Mouse (Mus musculus) midbrain, embryonic 13.5 days (tissue): ENCODE data around the gene Prkn. TPM values are rescaled to one million over a fixed set of nuclear protein-coding genes. Genes with fewer than 3 reads are reported as not detected.

ENCODE experiments used
- ATAC-seq: fragments of 200-750 bp; cut with Nextera tagmentation; 2 replicates; pipeline ENCODE4 v1.8.0; 2017; ENCODE audit warnings: mild to moderate bottlenecking, moderate TSS enrichment, moderate library complexity
- H3K27ac ChIP-seq: fragments of 300-500 bp; sonication (generic); 2 replicates; pipeline ENCODE4 v1.5.1; 2015; ENCODE audit warnings: inconsistent platforms, mild to moderate bottlenecking, moderate library complexity
- H3K27me3 ChIP-seq: fragments of 300-500 bp; sonication (generic); 2 replicates; pipeline ENCODE4 v1.6.1; 2015; ENCODE audit warnings: mild to moderate bottlenecking, inconsistent platforms
- H3K36me3 ChIP-seq: fragments of 300-500 bp; sonication (generic); 2 replicates; pipeline ENCODE4 v1.6.1; 2015; ENCODE audit warnings: mild to moderate bottlenecking, inconsistent platforms
- H3K4me1 ChIP-seq: fragments of 300-500 bp; sonication (generic); replicated peaks from 2 replicates; pipeline ENCODE4 v1.6.1; 2015; ENCODE audit warnings: inconsistent platforms
- H3K4me2 ChIP-seq: fragments of 300-500 bp; sonication (generic); replicated peaks from 2 replicates; pipeline ENCODE4 v1.6.1; 2015; ENCODE audit warnings: moderate library complexity, mild to moderate bottlenecking, inconsistent platforms
- H3K4me3 ChIP-seq: fragments of 300-500 bp; sonication (generic); replicated peaks from 2 replicates; pipeline ENCODE4 v1.5.1; 2015; ENCODE audit warnings: mild to moderate bottlenecking, inconsistent platforms
- H3K9ac ChIP-seq: fragments of 300-500 bp; sonication (generic); replicated peaks from 2 replicates; pipeline ENCODE4 v1.6.1; 2015; ENCODE audit warnings: mild to moderate bottlenecking, inconsistent platforms
- H3K9me3 ChIP-seq: fragments of 300-500 bp; sonication (generic); 2 replicates; pipeline ENCODE4 v1.6.1; 2016; ENCODE audit warnings: mild to moderate bottlenecking, inconsistent platforms
- WGBS: fragments of 180-500 bp; shearing (Covaris S2); methylation state at CpG from one replicate; pipeline ENCODE4 v1.1.7; 2015; 5-methylcytosine and 5-hydroxymethylcytosine counted together
- polyA plus RNA-seq: library from polyadenylated mRNA; unstranded; fragments of >200 nt; fragmentation: Nextera tagmentation; extraction: Ambion mirVana; gene quantifications from 2 replicates; pipeline ENCODE4 v1.2.1, GENCODE M21; 2015

Prkn gene
- polyA plus RNA-seq, 1 experiment from 2014 or later, result 3.1 TPM

GRCm38 (mm10) chr17:11780805-11781481 lies 940.8 kb downstream of the Prkn start:
- Histone ChIP-seq H3K4me2 (no peak overlapping the region), H3K27ac (no peak overlapping the region), H3K27me3 (no peaks in the 10 kb centered on the region), H3K36me3 (no peaks in the 10 kb centered on the region), H3K4me1 (peaks cover 6% of the 10 kb centered on the region), H3K9me3 (no peaks in the 10 kb centered on the region), H3K9ac (no peak overlapping the region), H3K4me3 (no peak overlapping the region)
- 45% methylated on average over 12 of the region's 12 CpGs for WGBS
- ATAC-seq, result no peak

DNA sequence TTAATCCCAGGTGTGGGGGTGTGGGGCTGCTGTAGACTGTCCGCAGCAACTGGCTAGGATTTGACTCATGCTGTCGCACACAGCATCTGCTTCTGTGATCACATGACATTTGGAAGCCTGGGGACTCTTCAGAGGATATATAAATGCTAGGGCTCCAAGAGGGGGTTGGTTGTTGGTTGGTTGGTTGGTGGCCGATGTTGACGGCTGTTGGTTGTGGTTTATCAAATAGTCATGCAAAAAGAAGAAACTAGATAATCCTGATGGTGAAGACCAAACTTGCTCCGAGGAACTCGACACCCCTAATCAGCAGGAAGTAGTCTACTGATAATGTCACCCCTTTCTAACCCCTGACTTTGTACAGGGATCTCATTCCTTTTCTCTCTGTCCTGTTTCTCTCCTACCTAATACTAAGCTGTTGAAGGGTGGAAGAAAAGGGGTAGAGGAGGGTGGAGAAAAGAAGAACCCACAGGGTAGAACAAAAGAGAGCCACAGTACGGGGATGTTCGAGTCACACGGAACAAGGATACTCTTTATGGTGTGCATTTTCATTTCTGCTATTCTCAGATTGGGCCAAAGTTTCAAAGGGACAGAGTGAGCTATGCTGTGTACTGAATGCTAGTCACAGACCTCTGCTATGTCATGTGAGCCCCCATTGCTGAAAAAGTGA lies 948.2 kb downstream of the Prkn start:
- Histone ChIP-seq H3K4me3 (no peak overlapping the region), H3K9me3 (no peaks in the 10 kb centered on the region), H3K9ac (no peak overlapping the region), H3K27me3 (no peaks in the 10 kb centered on the region), H3K36me3 (no peaks in the 10 kb centered on the region), H3K4me1 (peaks cover 8% of the 10 kb centered on the region), H3K27ac (no peak overlapping the region), H3K4me2 (no peak overlapping the region)
- 91% methylated on average over 9 of the region's 9 CpGs for WGBS
- ATAC-seq, result no peak

- no peak for ATAC-seq
- 79% methylated on average over 3 of the region's 3 CpGs for WGBS
Observed at GRCm38 (mm10) chr17:11795979-11796378, 955.8 kb downstream of the Prkn start.

GRCm38 (mm10) chr17:11801226-11801625 lies 961.0 kb downstream of the Prkn start:
- Histone ChIP-seq H3K27me3 (no peaks in the 10 kb centered on the region), H3K36me3 (no peaks in the 10 kb centered on the region), H3K9me3 (no peaks in the 10 kb centered on the region), H3K4me1 (no peaks in the 10 kb centered on the region), H3K27ac (no peak overlapping the region), H3K4me3 (no peak overlapping the region), H3K9ac (no peak overlapping the region), H3K4me2 (no peak overlapping the region)
- 95% methylated on average over 4 of the region's 4 CpGs for WGBS
- ATAC-seq, result no peak

More at GRCm38 (mm10) chr17:11795979-11796378, 955.8 kb downstream of the Prkn start:
- Histone ChIP-seq H3K36me3 (no peaks in the 10 kb centered on the region), H3K4me2 (no peak overlapping the region), H3K27ac (no peak overlapping the region), H3K9ac (no peak overlapping the region), H3K27me3 (no peaks in the 10 kb centered on the region), H3K9me3 (no peaks in the 10 kb centered on the region), H3K4me3 (no peak overlapping the region), H3K4me1 (no peaks in the 10 kb centered on the region)

DNA sequence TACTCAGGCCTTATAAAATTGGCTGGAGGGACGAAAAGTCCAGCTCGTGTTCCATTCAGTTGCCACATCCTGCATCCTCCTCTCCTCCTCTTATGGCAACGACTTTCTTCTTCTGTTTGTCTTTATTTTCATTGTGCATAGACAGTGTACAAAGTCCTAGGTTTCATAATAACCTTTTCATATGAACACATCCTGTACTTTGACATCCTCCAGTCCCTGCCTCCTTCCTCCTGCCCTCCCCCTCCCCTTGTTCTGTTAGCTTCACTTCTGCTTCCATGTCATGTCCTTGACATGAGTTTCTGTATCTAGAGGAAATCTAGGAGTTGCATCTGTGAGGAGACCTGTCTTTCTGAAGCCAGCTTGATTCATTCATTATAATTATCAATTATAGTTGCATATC lies 967.1 kb downstream of the Prkn start:
- WGBS, result 89% methylated on average over 3 of the region's 3 CpGs
- Histone ChIP-seq H3K9me3 (no peaks in the 10 kb centered on the region), H3K4me3 (no peak overlapping the region), H3K4me2 (no peak overlapping the region), H3K36me3 (no peaks in the 10 kb centered on the region), H3K27me3 (no peaks in the 10 kb centered on the region), H3K27ac (no peak overlapping the region), H3K9ac (no peak overlapping the region), H3K4me1 (no peaks in the 10 kb centered on the region)
- no peak for ATAC-seq

DNA sequence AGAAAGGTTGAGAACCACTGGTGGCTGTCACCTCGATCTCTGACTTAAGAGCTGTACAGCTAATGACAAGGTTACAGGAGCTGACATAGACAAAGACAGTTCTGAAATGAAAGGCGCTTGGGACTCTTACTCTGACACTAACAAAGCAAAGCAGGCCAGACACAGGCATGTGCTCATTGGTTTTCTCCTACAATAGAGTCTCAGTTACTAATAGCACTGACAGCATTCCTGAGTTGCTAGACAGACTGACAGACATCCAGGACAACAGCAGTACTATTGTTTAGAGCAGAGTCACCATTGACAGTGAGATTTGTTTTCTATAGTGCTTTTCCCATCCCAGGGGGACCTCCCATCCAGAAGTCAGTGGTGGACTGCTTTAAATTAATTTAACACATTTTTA lies 977.7 kb downstream of the Prkn start:
- ATAC-seq, result no peak
- H3K4me1 ChIP-seq, result no peaks in the 10 kb centered on the region
- WGBS, result 72% methylated on average over 2 of the region's 2 CpGs
- no peak overlapping the region for H3K4me3 ChIP-seq
- H3K4me2 ChIP-seq, result no peak overlapping the region
- H3K9me3 ChIP-seq, result no peaks in the 10 kb centered on the region
- H3K27ac ChIP-seq, result no peak overlapping the region
- H3K36me3 ChIP-seq, result no peaks in the 10 kb centered on the region
- no peaks in the 10 kb centered on the region for H3K27me3 ChIP-seq
- no peak overlapping the region for H3K9ac ChIP-seq

GRCm38 (mm10) chr17:11819506-11819905 lies 979.3 kb downstream of the Prkn start:
- no peak overlapping the region for H3K4me2 ChIP-seq
- H3K36me3 ChIP-seq, result no peaks in the 10 kb centered on the region
- H3K9me3 ChIP-seq, result no peaks in the 10 kb centered on the region
- H3K4me3 ChIP-seq, result no peak overlapping the region
- ATAC-seq, result no peak
- H3K27me3 ChIP-seq, result no peaks in the 10 kb centered on the region
- 62% methylated on average over 8 of the region's 8 CpGs for WGBS
- H3K4me1 ChIP-seq, result peaks cover 7% of the 10 kb centered on the region; the same call in 1 of the 2 replicates
- H3K9ac ChIP-seq, result no peak overlapping the region
- no peak overlapping the region for H3K27ac ChIP-seq

DNA sequence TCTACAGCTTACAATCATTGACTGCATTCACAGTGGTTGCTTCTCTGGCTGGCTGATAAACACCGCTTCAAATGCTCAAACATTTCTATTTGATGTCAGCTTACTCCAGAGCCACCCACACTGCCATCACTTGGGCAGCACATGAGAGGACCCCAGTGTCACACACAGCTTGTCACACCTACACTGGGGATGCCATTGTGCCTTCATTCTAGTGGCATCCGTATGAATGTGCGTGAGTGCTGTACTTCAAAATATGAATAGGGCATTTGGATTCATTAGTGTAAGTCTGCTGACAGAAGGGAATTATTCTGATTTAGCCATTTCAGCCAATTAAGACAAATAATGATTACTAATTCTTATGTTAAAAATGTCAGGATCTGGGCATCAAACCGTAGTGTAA lies 980.6 kb downstream of the Prkn start:
- 85% methylated on average over 4 of the region's 4 CpGs for WGBS
- no peaks in the 10 kb centered on the region for H3K27me3 ChIP-seq
- no peak overlapping the region for H3K4me2 ChIP-seq
- no peaks in the 10 kb centered on the region for H3K36me3 ChIP-seq
- H3K9ac ChIP-seq, result no peak overlapping the region
- no peaks in the 10 kb centered on the region for H3K9me3 ChIP-seq
- ATAC-seq, result no peak
- peaks cover 7% of the 10 kb centered on the region; the same call in 1 of the 2 replicates for H3K4me1 ChIP-seq
- no peak overlapping the region for H3K27ac ChIP-seq
- no peak overlapping the region for H3K4me3 ChIP-seq

- no peak for ATAC-seq
- 68% methylated on average over 3 of the region's 3 CpGs for WGBS
- H3K27ac ChIP-seq, result no peak overlapping the region
- no peaks in the 10 kb centered on the region for H3K27me3 ChIP-seq
- peaks cover 2% of the 10 kb centered on the region; the same call in 1 of the 2 replicates for H3K9me3 ChIP-seq
- H3K4me3 ChIP-seq, result no peak overlapping the region
- no peaks in the 10 kb centered on the region for H3K4me1 ChIP-seq
- H3K36me3 ChIP-seq, result no peaks in the 10 kb centered on the region
- H3K4me2 ChIP-seq, result no peak overlapping the region
- no peak overlapping the region for H3K9ac ChIP-seq
Observed at GRCm38 (mm10) chr17:11829501-11829900, 989.3 kb downstream of the Prkn start.

DNA sequence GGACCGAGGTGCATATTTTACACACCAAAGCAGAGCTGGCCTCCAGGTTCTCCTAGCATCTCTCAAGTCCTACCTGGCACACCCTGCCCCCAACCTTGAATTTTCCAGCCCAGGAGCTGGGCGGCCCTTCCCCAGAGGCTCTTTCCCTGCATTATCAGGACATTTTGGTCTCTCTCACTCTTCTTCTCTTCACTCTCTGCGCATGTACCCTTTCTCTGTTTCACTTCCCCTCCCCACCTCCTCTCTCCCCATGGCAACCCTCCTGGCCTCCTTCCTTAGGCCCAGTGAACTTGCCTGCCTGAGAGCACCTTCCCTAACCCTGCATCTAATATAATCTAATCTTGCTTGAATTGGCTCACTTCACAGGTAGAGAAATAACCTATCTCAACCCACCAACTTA lies 996.9 kb downstream of the Prkn start:
- Histone ChIP-seq H3K4me3 (no peak overlapping the region), H3K4me1 (no peaks in the 10 kb centered on the region), H3K36me3 (no peaks in the 10 kb centered on the region), H3K9me3 (no peaks in the 10 kb centered on the region), H3K27me3 (no peaks in the 10 kb centered on the region), H3K27ac (no peak overlapping the region), H3K9ac (no peak overlapping the region), H3K4me2 (no peak overlapping the region)
- no peak for ATAC-seq
- WGBS, result 90% methylated on average over 3 of the region's 3 CpGs

DNA sequence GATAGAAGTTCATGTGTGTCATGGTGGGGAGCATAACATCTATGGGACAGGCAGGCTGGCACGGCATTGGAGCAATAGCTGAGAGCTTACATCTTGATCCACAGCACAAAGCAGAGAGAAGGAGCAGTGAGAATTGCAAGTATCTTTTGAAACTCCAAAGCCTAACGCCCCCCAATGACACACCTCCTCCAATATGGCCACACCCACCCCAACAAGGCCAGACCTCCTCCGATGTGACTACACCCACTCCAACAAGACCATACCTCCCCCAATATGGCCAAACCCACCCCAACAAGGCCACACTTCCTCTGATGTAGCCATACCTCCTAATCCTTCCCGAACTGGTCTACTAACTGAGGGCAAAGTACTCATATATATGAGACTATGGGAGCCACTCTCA lies 1004.3 kb downstream of the Prkn start:
- Histone ChIP-seq H3K27ac (no peak overlapping the region), H3K36me3 (no peaks in the 10 kb centered on the region), H3K9me3 (no peaks in the 10 kb centered on the region), H3K9ac (no peak overlapping the region), H3K4me2 (no peak overlapping the region), H3K4me3 (no peak overlapping the region), H3K4me1 (no peaks in the 10 kb centered on the region; the same call in 1 of the 2 replicates), H3K27me3 (no peaks in the 10 kb centered on the region)
- no peak for ATAC-seq
- 88% methylated on average over 4 of the region's 4 CpGs for WGBS

- Histone ChIP-seq H3K27me3 (no peaks in the 10 kb centered on the region), H3K4me1 (no peaks in the 10 kb centered on the region; the same call in 1 of the 2 replicates), H3K9ac (no peak overlapping the region), H3K27ac (no peak overlapping the region), H3K4me3 (no peak overlapping the region), H3K9me3 (no peaks in the 10 kb centered on the region), H3K36me3 (no peaks in the 10 kb centered on the region), H3K4me2 (no peak overlapping the region)
- 89% methylated on average over 3 of the region's 3 CpGs for WGBS
- ATAC-seq, result no peak
Observed at GRCm38 (mm10) chr17:11844989-11845388, 1004.8 kb downstream of the Prkn start.
